Mouse (Mus musculus): Measurements from ENCODE around the gene Nipsnap1.

- TF ChIP-seq TAL1 (IDR thresholded peaks at IDR 0.05; ENCODE audit: low read length) (no peak), GATA1 (IDR thresholded peaks at IDR 0.05; ENCODE audit: low read length) (no peak)
Observed at GRCm38 (mm10) chr11:4906231-4906630, 32.5 kb downstream of the Nipsnap1 start.
